Mouse (Mus musculus) spleen, adult 2 months (tissue): ENCODE results near the gene Tmem256.

Source experiments
- CTCF ChIP-seq: fragments of 200-500 bp; IDR thresholded peaks from 2 replicates; pipeline ENCODE4 v1.5.1; 2011; ENCODE audit warnings: mild to moderate bottlenecking, inconsistent platforms; ENCODE audit not compliant: insufficient read depth, insufficient read length, insufficient replicate concordance; ENCODE audit errors: extremely low read depth
- POLR2A ChIP-seq: fragments of 200-500 bp; IDR thresholded peaks from 2 replicates; pipeline ENCODE4 v1.6.1; 2011; ENCODE audit warnings: low read depth, low read length, inconsistent platforms

- TF ChIP-seq POLR2A (no peak), CTCF (no peak)
These were observed 41.4 kb downstream of the Tmem256 start for GRCm38 (mm10) chr11:69879711-69880110.
